16 mouse cellular contexts compared by ENCODE assay signal in genomic region chr5:66067219-66067618, GRCm38 (mm10).
DNase-seq lines count a peak whose midpoint lies in the region; ATAC-seq and TF ChIP-seq lines count a peak whose summit lies in the region.
"Had no signal": no experiment of that assay in that cellular context is flagged by ENCODE, and none has a peak within 500 bp of the region (broad histone marks: within the 10 kb centered on the region; RNA-seq: fewer than 3 reads in every experiment).

No protein-coding gene starts in this region.

- H3K79me2 ChIP-seq in MEL (ENCODE audit: control insufficient read depth, insufficient read depth, low read length, poor library complexity) (no peaks in the 10 kb centered on the region), macrophage (ENCODE audit: inconsistent target) (peaks cover 99% of the 10 kb centered on the region)

- peak; percentile 53; the same call in 1 of the 2 replicates for ATAC-seq in forebrain, embryonic 15.5 days (replicated peaks)
- no peak for ATAC-seq in forebrain, embryonic 12.5 days (ENCODE audit: low FRiP score)
- ATAC-seq in kidney, postnatal 0 days (replicated peaks; ENCODE audit: low FRiP score, low read depth) = no peak
- ATAC-seq: hindbrain, postnatal 0 days had no signal

- no peak for TF ChIP-seq POLR2A in MEL (IDR thresholded peaks at IDR 0.05; ENCODE audit: control insufficient read depth in 1 of 2, insufficient read depth in 1 of 2, low read depth in 1 of 2, low read length in 2 of 2, poor library complexity in 1 of 2)

- H3K9ac ChIP-seq in forebrain, embryonic 15.5 days (replicated peaks) = no peak overlapping the region
- no peak overlapping the region for H3K9ac ChIP-seq in forebrain, embryonic 12.5 days
- H3K9ac ChIP-seq in kidney, postnatal 0 days (ENCODE audit: low read depth, low read length) = no peak overlapping the region
- no peak overlapping the region for H3K9ac ChIP-seq in MEL (ENCODE audit: control insufficient read depth, low read depth, low read length, poor library complexity, severe bottlenecking)

- no peaks in the 10 kb centered on the region for H3K27me3 ChIP-seq in forebrain, embryonic 15.5 days
- peaks cover 4% of the 10 kb centered on the region; the same call in 1 of the 2 replicates for H3K27me3 ChIP-seq in forebrain, embryonic 12.5 days
- H3K27me3 ChIP-seq in kidney, postnatal 0 days (ENCODE audit: insufficient read depth, low read length) = no peaks in the 10 kb centered on the region
- no peaks in the 10 kb centered on the region; a peak in 2 of 4 replicates for H3K27me3 ChIP-seq in MEL (ENCODE audit: control insufficient read depth in 1 of 2, insufficient read depth in 2 of 2, low read length in 2 of 2)

- no peak overlapping the region for H3K27ac ChIP-seq in forebrain, embryonic 15.5 days (replicated peaks)
- H3K27ac ChIP-seq in forebrain, embryonic 12.5 days = no peak overlapping the region
- H3K27ac ChIP-seq in kidney, postnatal 0 days = peak overlapping the region; percentile 44; the same call in 1 of the 2 replicates
- H3K27ac ChIP-seq in MEL (ENCODE audit: control insufficient read depth, low read depth, low read length) (no peak overlapping the region), macrophage (peak overlapping the region; percentile 88)
- H3K27ac ChIP-seq: hindbrain, postnatal 0 days had no signal

- peaks cover 8% of the 10 kb centered on the region for H3K4me1 ChIP-seq in forebrain, embryonic 15.5 days
- H3K4me1 ChIP-seq in forebrain, embryonic 12.5 days = peaks cover 17% of the 10 kb centered on the region
- peaks cover 17% of the 10 kb centered on the region for H3K4me1 ChIP-seq in kidney, postnatal 0 days (replicated peaks; ENCODE audit: insufficient read depth, low read length)
- H3K4me1 ChIP-seq in MEL (ENCODE audit: control insufficient read depth in 1 of 2, insufficient read depth in 2 of 2, low read length in 2 of 2) = peaks cover 6 to 18% of the 10 kb centered on the region in 2 experiments

- H3K4me2 ChIP-seq in forebrain, embryonic 15.5 days (replicated peaks) = no peak overlapping the region
- H3K4me2 ChIP-seq in forebrain, embryonic 12.5 days = no peak overlapping the region
- no peak overlapping the region for H3K4me2 ChIP-seq in kidney, postnatal 0 days (ENCODE audit: low read length)
- H3K4me2 ChIP-seq: midbrain, embryonic 11.5 days had no signal

- no peak overlapping the region for H3K4me3 ChIP-seq in forebrain, embryonic 15.5 days
- no peak overlapping the region for H3K4me3 ChIP-seq in forebrain, embryonic 12.5 days (replicated peaks)
- no peak overlapping the region for H3K4me3 ChIP-seq in kidney, postnatal 0 days (replicated peaks; ENCODE audit: low read depth, low read length)
- H3K4me3 ChIP-seq in MEL (ENCODE audit: control insufficient read depth in 1 of 2, insufficient read depth in 1 of 2, low read depth in 2 of 2, low read length in 2 of 2) (no peak overlapping the region), macrophage (ENCODE audit: inconsistent target) (no peak overlapping the region)
- H3K4me3 ChIP-seq: erythroblast, embryonic 14.5 days had no signal

- no peak for DNase-seq in kidney, postnatal 0 days (ENCODE audit: low spot score)
- DNase-seq in kidney, adult 18-20 months = no peak
- peak; percentile 21 for DNase-seq in MEL (ENCODE audit: low read depth, low spot score)
- no peak for DNase-seq in thymus, postnatal 0 days (ENCODE audit: low spot score)
- no peak for DNase-seq in cerebellum, postnatal 4 days (ENCODE audit: low spot score in 2 of 2)
- DNase-seq: adrenal gland, adult 2 months; embryo, embryonic 11 days; gastrocnemius, postnatal 36 days; kidney, postnatal 10 days; layer of hippocampus, postnatal 36 days had no signal

- TF ChIP-seq EP300 in MEL (IDR thresholded peaks at IDR 0.05; ENCODE audit: low read depth in 1 of 2, low read length in 2 of 2) = no peak

- H3K36me3 ChIP-seq in forebrain, embryonic 15.5 days = no peaks in the 10 kb centered on the region
- H3K36me3 ChIP-seq in forebrain, embryonic 12.5 days (replicated peaks) = no peaks in the 10 kb centered on the region
- no peaks in the 10 kb centered on the region for H3K36me3 ChIP-seq in kidney, postnatal 0 days (ENCODE audit: insufficient read depth, low read length)
- H3K36me3 ChIP-seq in MEL (ENCODE audit: control insufficient read depth in 1 of 2, insufficient read depth in 2 of 2, low read length in 2 of 2) (peaks cover 0 to 10% of the 10 kb centered on the region in 2 experiments; a peak in 2 of 4 replicates), macrophage (ENCODE audit: inconsistent target) (no peaks in the 10 kb centered on the region)

- no peak for TF ChIP-seq CTCF in kidney, postnatal 0 days (IDR thresholded peaks at IDR 0.05; ENCODE audit: low read depth)
- no peak for TF ChIP-seq CTCF in MEL (IDR thresholded peaks at IDR 0.05 in 2 of 3, conservative IDR thresholded peaks at IDR 0.05 in 1 of 3; ENCODE audit: control insufficient read depth in 1 of 3, insufficient read depth in 1 of 3, low read depth in 2 of 3, low read length in 3 of 3, poor library complexity in 1 of 3, severe bottlenecking in 1 of 3)

- WGBS in forebrain, embryonic 15.5 days = 37% methylated on average over 7 of the region's 7 CpGs
- whole genome bisulfite sequencing in forebrain, embryonic 12.5 days = 47% methylated on average over 7 of the region's 7 CpGs
- WGBS in kidney, postnatal 0 days = 41% methylated on average over 7 of the region's 7 CpGs
- 0% methylated on average over 7 of the region's 7 CpGs for WGBS in macrophage (ENCODE audit: missing documents)

- no peak for TF ChIP-seq RAD21 in MEL (IDR thresholded peaks at IDR 0.05; ENCODE audit: low read depth, low read length)

- no peaks in the 10 kb centered on the region for H3K9me3 ChIP-seq in forebrain, embryonic 15.5 days
- H3K9me3 ChIP-seq in forebrain, embryonic 12.5 days = no peaks in the 10 kb centered on the region
- no peaks in the 10 kb centered on the region for H3K9me3 ChIP-seq in kidney, postnatal 0 days (replicated peaks; ENCODE audit: low read length)
- no peaks in the 10 kb centered on the region for H3K9me3 ChIP-seq in MEL (replicated peaks; ENCODE audit: insufficient read depth, low read length)

TF ChIP-seq in MEL, 35 proteins besides CTCF, POLR2A, EP300 and RAD21:
- TF ChIP-seq KAT2A (conservative IDR thresholded peaks at IDR 0.05; ENCODE audit: low read depth, low read length) (no peak), MYC (IDR thresholded peaks at IDR 0.05; ENCODE audit: low read depth, low read length) (no peak), CHD1 (IDR thresholded peaks at IDR 0.05; ENCODE audit: low read depth, low read length) (no peak), SIN3A (IDR thresholded peaks at IDR 0.05; ENCODE audit: low read length) (no peak), NELFE (IDR thresholded peaks at IDR 0.05; ENCODE audit: low read depth, low read length) (no peak), TBP (IDR thresholded peaks at IDR 0.05; ENCODE audit: low read depth, low read length) (no peak), ETS1 (IDR thresholded peaks at IDR 0.05; ENCODE audit: low read depth, low read length) (no peak), UBTF (IDR thresholded peaks at IDR 0.05; ENCODE audit: borderline replicate concordance, insufficient read depth, low read depth, low read length) (no peak), MAZ (IDR thresholded peaks at IDR 0.05; ENCODE audit: low read depth, low read length) (no peak), ZC3H11A (IDR thresholded peaks at IDR 0.05; ENCODE audit: low read depth, low read length) (no peak), NRF1 (IDR thresholded peaks at IDR 0.05; ENCODE audit: insufficient read depth, low read depth, low read length, poor library complexity, severe bottlenecking) (no peak), HCFC1 (IDR thresholded peaks at IDR 0.05; ENCODE audit: low read depth, low read length) (no peak), POLR2AphosphoS5 (IDR thresholded peaks at IDR 0.05; ENCODE audit: borderline replicate concordance, low read depth, low read length) (no peak), JUND (IDR thresholded peaks at IDR 0.05; ENCODE audit: low read depth, low read length) (no peak), RCOR1 (IDR thresholded peaks at IDR 0.05; ENCODE audit: low read depth, low read length) (no peak), MAX (IDR thresholded peaks at IDR 0.05; ENCODE audit: low read length) (no peak), ZNF384 (IDR thresholded peaks at IDR 0.05; ENCODE audit: low read depth, low read length) (no peak), USF2 (IDR thresholded peaks at IDR 0.05; ENCODE audit: borderline replicate concordance in 1 of 2, insufficient read depth in 1 of 2, low read depth in 1 of 2, low read length in 2 of 2) (no peak), BHLHE40 (IDR thresholded peaks at IDR 0.05; ENCODE audit: borderline replicate concordance, low read depth, low read length) (no peak)

Comparison
In these comparisons a context has a peak if more than half of its experiments do, and no peak if none do; other contexts are left out.
1. H3K27ac ChIP-seq: peak in kidney, postnatal 0 days (single experiment) and macrophage (single experiment); none in forebrain, embryonic 15.5 days (single experiment), forebrain, embryonic 12.5 days (single experiment) and MEL (single experiment).